Comparison of ENCODE assay signal across 8 mouse cellular contexts in the genomic region with DNA sequence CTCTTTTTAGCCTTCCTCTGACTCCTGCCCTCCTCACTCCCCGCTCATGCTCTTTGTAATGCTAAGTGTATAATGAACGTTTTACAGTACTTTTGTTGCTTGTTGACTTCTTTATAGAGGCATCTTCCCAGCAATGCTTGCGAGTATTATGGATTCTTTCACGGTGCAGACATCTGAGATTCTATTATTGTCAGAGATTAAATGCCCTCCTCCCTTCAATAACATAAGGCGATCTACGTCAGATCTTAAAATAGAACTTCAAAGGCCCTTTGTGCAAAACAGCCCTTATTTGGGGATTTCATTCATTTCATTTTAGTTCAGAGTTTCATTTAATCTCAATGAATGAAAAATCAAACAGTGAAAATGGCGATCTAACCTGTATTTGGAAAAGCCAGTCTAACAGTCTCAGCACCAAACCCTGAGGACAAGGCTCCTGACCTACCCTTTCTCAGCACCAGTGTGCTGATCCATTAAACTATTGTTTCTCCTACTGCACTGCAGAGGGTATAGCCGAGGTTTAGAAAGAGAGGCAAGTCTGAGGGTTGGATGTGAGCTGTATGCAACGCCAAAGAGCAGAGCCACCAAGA.
DNase-seq lines count a peak whose midpoint lies in the region; ATAC-seq and TF ChIP-seq lines count a peak whose summit lies in the region.

No protein-coding gene starts in this region.

- H3ac ChIP-seq in C2C12 (ENCODE audit: control insufficient read depth, insufficient read length, low read depth): peak overlapping the region; percentile 49

- H3K36me3 ChIP-seq in heart, embryonic 10.5 days: no peaks in the 10 kb centered on the region
- H3K36me3 ChIP-seq in C2C12 (ENCODE audit: control insufficient read depth, insufficient read depth): no peaks in the 10 kb centered on the region
- H3K36me3 ChIP-seq in limb, embryonic 15.5 days: no peaks in the 10 kb centered on the region

- no peak for ATAC-seq in limb, embryonic 15.5 days (ENCODE audit: insufficient number of reproducible peaks, low FRiP score, low TSS enrichment, low read depth)

- H3K27ac ChIP-seq in heart, embryonic 10.5 days: peak overlapping the region; percentile 89
- H3K27ac ChIP-seq in embryonic fibroblast, embryonic 13.5 days (ENCODE audit: insufficient read depth, low read length): peak overlapping the region; percentile 86
- peak overlapping the region; percentile 90 for H3K27ac ChIP-seq in limb, embryonic 15.5 days
- H3K27ac ChIP-seq in olfactory bulb, adult 2 months (ENCODE audit: insufficient read depth, low read depth, low read length): peak overlapping the region; percentile 99

- peak overlapping the region; percentile 48 for H3K4me2 ChIP-seq in limb, embryonic 15.5 days

- H3K27me3 ChIP-seq in heart, embryonic 10.5 days (ENCODE audit: insufficient read depth, poor library complexity, severe bottlenecking): no peaks in the 10 kb centered on the region
- H3K27me3 ChIP-seq in C2C12 (ENCODE audit: control insufficient read depth, insufficient read depth, insufficient read length): no peaks in the 10 kb centered on the region
- H3K27me3 ChIP-seq in limb, embryonic 15.5 days: no peaks in the 10 kb centered on the region

- peak overlapping the region; percentile 64 for H3K4me3 ChIP-seq in heart, embryonic 10.5 days
- H3K4me3 ChIP-seq in C2C12 (ENCODE audit: insufficient read depth, poor library complexity, severe bottlenecking): peak overlapping the region; percentile 26
- H3K4me3 ChIP-seq in embryonic fibroblast, embryonic 13.5 days (ENCODE audit: insufficient read depth, low read length): peak overlapping the region; percentile 70
- H3K4me3 ChIP-seq in limb, embryonic 15.5 days: peak overlapping the region; percentile 61
- H3K4me3 ChIP-seq in olfactory bulb, adult 2 months (ENCODE audit: insufficient read depth, low read depth, low read length): peak overlapping the region; percentile 45

- DNase-seq in heart, embryonic 10.5 days (ENCODE audit: low spot score): no peak
- DNase-seq in heart, postnatal 25 days (ENCODE audit: low spot score): no peak
- DNase-seq in urinary bladder, postnatal 36 days (ENCODE audit: low spot score in 2 of 2): no peak
- DNase-seq in adrenal gland, postnatal 14 days: no peak

- H3K4me1 ChIP-seq in heart, embryonic 10.5 days: peaks cover 5% of the 10 kb centered on the region; the same call in 1 of the 2 replicates
- H3K4me1 ChIP-seq in embryonic fibroblast, embryonic 13.5 days (ENCODE audit: control insufficient read depth, insufficient read depth, low read length): no peaks in the 10 kb centered on the region
- 0 out of 2 replicates have a peak, but pooled peaks cover 6% of the 10 kb centered on the region for H3K4me1 ChIP-seq in limb, embryonic 15.5 days
- H3K4me1 ChIP-seq in olfactory bulb, adult 2 months (ENCODE audit: control insufficient read depth, insufficient read depth, low read length): no peaks in the 10 kb centered on the region

- no peak for TF ChIP-seq CTCF in C2C12 (IDR thresholded peaks at IDR 0.05; ENCODE audit: control insufficient read depth, insufficient read depth, insufficient read length)
- TF ChIP-seq CTCF in embryonic fibroblast, embryonic 13.5 days (IDR thresholded peaks at IDR 0.05; ENCODE audit: borderline replicate concordance, insufficient read depth, low read length): no peak
- no peak for TF ChIP-seq CTCF in olfactory bulb, adult 2 months (IDR thresholded peaks at IDR 0.05; ENCODE audit: insufficient read depth, low read depth, low read length)

- H3K9me3 ChIP-seq in heart, embryonic 10.5 days: no peaks in the 10 kb centered on the region
- H3K9me3 ChIP-seq in limb, embryonic 15.5 days: no peaks in the 10 kb centered on the region

- 2% methylated on average over 9 of the region's 9 CpGs for whole genome bisulfite sequencing in heart, embryonic 10.5 days
- 2% methylated on average over 9 of the region's 9 CpGs for WGBS in limb, embryonic 15.5 days
- 2% methylated on average over 9 of the region's 9 CpGs for WGBS in olfactory bulb, adult 2 months

- intact Hi-C loops in heart, postnatal 25 days (cut with DNase I): no loop called here

- peak overlapping the region; percentile 26; the same call in 1 of the 2 replicates for H3K9ac ChIP-seq in limb, embryonic 15.5 days

- H3K79me3 ChIP-seq in C2C12 (ENCODE audit: low read depth): no peaks in the 10 kb centered on the region

- no peaks in the 10 kb centered on the region for H3K79me2 ChIP-seq in C2C12 (ENCODE audit: control insufficient read depth, insufficient read depth)

- TF ChIP-seq POLR2A in embryonic fibroblast, embryonic 13.5 days (IDR thresholded peaks at IDR 0.05; ENCODE audit: low read depth, low read length): no peak
- TF ChIP-seq POLR2A in olfactory bulb, adult 2 months (IDR thresholded peaks at IDR 0.05; ENCODE audit: insufficient read depth, low read depth, low read length): no peak

TF ChIP-seq in C2C12, 6 proteins besides CTCF, POLR2A, EP300 and RAD21:
- TF ChIP-seq MYOD1 (IDR thresholded peaks at IDR 0.05; ENCODE audit: control insufficient read depth, insufficient read length, low read depth): no peak
- TF ChIP-seq CEBPB (IDR thresholded peaks at IDR 0.05; ENCODE audit: low read depth): no peak
